Mouse (Mus musculus) forebrain, embryonic 14.5 days (tissue): ENCODE data around the gene Pde4d. TPM values are rescaled to one million over a fixed set of nuclear protein-coding genes. Genes with fewer than 3 reads are reported as not detected.

Experiments
- ATAC-seq: fragments of 200-750 bp; cut with Nextera tagmentation; 2 replicates; pipeline ENCODE4 v1.8.0; 2017; ENCODE audit warnings: mild to moderate bottlenecking, moderate library complexity
- DNase-seq: peaks from one replicate; pipeline ENCODE4 v3.0.0-alpha.2; 2015; ENCODE audit warnings: low spot score
- H3K27ac ChIP-seq: fragments of 300-500 bp; sonication (generic); 2 replicates; pipeline ENCODE4 v1.5.1; 2014; ENCODE audit warnings: low read depth, mild to moderate bottlenecking, control low read depth, low read length, moderate library complexity
- H3K27me3 ChIP-seq: fragments of 300-500 bp; sonication (generic); replicated peaks from 2 replicates; pipeline ENCODE4 v1.6.1; 2014; ENCODE audit warnings: low read length, control low read depth, mixed read lengths; ENCODE audit not compliant: control insufficient read depth, insufficient read depth
- H3K36me3 ChIP-seq: fragments of 300-500 bp; sonication (generic); 2 replicates; pipeline ENCODE4 v1.6.1; 2014; ENCODE audit warnings: low read length, control low read depth; ENCODE audit not compliant: control insufficient read depth, insufficient read depth
- H3K4me1 ChIP-seq: fragments of 300-500 bp; sonication (generic); 2 replicates; pipeline ENCODE4 v1.6.1; 2014; ENCODE audit warnings: antibody characterized with exemption, low read length, control low read depth; ENCODE audit not compliant: control insufficient read depth, insufficient read depth
- H3K4me2 ChIP-seq: fragments of 300-500 bp; sonication (generic); 2 replicates; pipeline ENCODE4 v1.6.1; 2014; ENCODE audit warnings: mild to moderate bottlenecking, control low read depth, low read length
- H3K4me3 ChIP-seq: fragments of 300-500 bp; sonication (generic); 2 replicates; pipeline ENCODE4 v1.5.1; 2014; ENCODE audit warnings: low read depth, low read length, control low read depth
- H3K9ac ChIP-seq: fragments of 300-500 bp; sonication (generic); 2 replicates; pipeline ENCODE4 v1.6.1; 2014; ENCODE audit warnings: mild to moderate bottlenecking, low read length, control low read depth, moderate library complexity
- H3K9me3 ChIP-seq: fragments of 300-500 bp; sonication (generic); replicated peaks from 2 replicates; pipeline ENCODE4 v1.6.1; 2016; ENCODE audit warnings: low read length, control low read depth, mixed read lengths; ENCODE audit not compliant: control insufficient read depth
- WGBS: fragments of 180-500 bp; shearing (Covaris S2); extraction: QIAGEN DNeasy Blood & Tissue Kit; methylation state at CpG from one replicate; pipeline ENCODE4 v1.1.7; 2014; 5-methylcytosine and 5-hydroxymethylcytosine counted together
- polyA plus RNA-seq: library from polyadenylated mRNA; unstranded; fragments of >200 nt; fragmentation: Nextera tagmentation; extraction: Ambion mirVana; gene quantifications from 2 replicates; pipeline ENCODE4 v1.2.1, GENCODE M21; 2014

Pde4d gene
- polyA plus RNA-seq, 1 experiment from 2014 or later: 13.7 TPM

GRCm38 (mm10) chr13:109694293-109694692 lies 1244.5 kb downstream of the Pde4d start:
- Histone ChIP-seq H3K27ac (no peak overlapping the region), H3K4me1 (no peaks in the 10 kb centered on the region), H3K36me3 (no peaks in the 10 kb centered on the region), H3K9me3 (no peaks in the 10 kb centered on the region), H3K9ac (no peak overlapping the region), H3K27me3 (no peaks in the 10 kb centered on the region), H3K4me3 (no peak overlapping the region), H3K4me2 (no peak overlapping the region)
- no peak for DNase-seq
- 70% methylated on average over 2 of the region's 2 CpGs for WGBS
- no peak for ATAC-seq

- ATAC-seq (no peak), DNase-seq (no peak)
- Histone ChIP-seq H3K27ac (no peak overlapping the region), H3K27me3 (no peaks in the 10 kb centered on the region), H3K9ac (no peak overlapping the region), H3K4me1 (no peaks in the 10 kb centered on the region), H3K9me3 (no peaks in the 10 kb centered on the region), H3K4me2 (no peak overlapping the region), H3K4me3 (no peak overlapping the region), H3K36me3 (no peaks in the 10 kb centered on the region)
- WGBS: 89% methylated on average over 6 of the region's 6 CpGs
Observed at GRCm38 (mm10) chr13:109695098-109695497, 1245.3 kb downstream of the Pde4d start.

- H3K27ac ChIP-seq: no peak overlapping the region
Observed at GRCm38 (mm10) chr13:109706141-109706540, 1256.4 kb downstream of the Pde4d start.

GRCm38 (mm10) chr13:109706579-109706978 lies 1256.8 kb downstream of the Pde4d start:
- peak; percentile 40; the same call in 1 of the 2 replicates for ATAC-seq
- no peaks in the 10 kb centered on the region for H3K36me3 ChIP-seq
- WGBS: 40% methylated on average over 5 of the region's 5 CpGs
- no peaks in the 10 kb centered on the region for H3K27me3 ChIP-seq
- H3K4me3 ChIP-seq: no peak overlapping the region
- no peak for DNase-seq
- no peak overlapping the region for H3K4me2 ChIP-seq
- H3K4me1 ChIP-seq: peaks cover 17% of the 10 kb centered on the region
- no peak overlapping the region for H3K9ac ChIP-seq
- no peaks in the 10 kb centered on the region for H3K9me3 ChIP-seq
- H3K27ac ChIP-seq: no peak overlapping the region

More at GRCm38 (mm10) chr13:109706141-109706540, 1256.4 kb downstream of the Pde4d start:
- Histone ChIP-seq H3K9me3 (no peaks in the 10 kb centered on the region), H3K9ac (no peak overlapping the region), H3K4me3 (no peak overlapping the region), H3K36me3 (no peaks in the 10 kb centered on the region), H3K4me2 (no peak overlapping the region), H3K4me1 (peaks cover 17% of the 10 kb centered on the region), H3K27me3 (no peaks in the 10 kb centered on the region)
- ATAC-seq: no peak
- DNase-seq: no peak
- WGBS: 49% methylated on average over 2 of the region's 2 CpGs

GRCm38 (mm10) chr13:109707154-109707553 lies 1257.4 kb downstream of the Pde4d start:
- Histone ChIP-seq H3K9ac (no peak overlapping the region), H3K9me3 (no peaks in the 10 kb centered on the region), H3K27ac (no peak overlapping the region; the same call in 1 of the 2 replicates), H3K4me1 (peaks cover 17% of the 10 kb centered on the region), H3K27me3 (no peaks in the 10 kb centered on the region), H3K4me3 (no peak overlapping the region), H3K36me3 (no peaks in the 10 kb centered on the region), H3K4me2 (no peak overlapping the region)
- WGBS: 70% methylated on average over 4 of the region's 4 CpGs
- DNase-seq (no peak), ATAC-seq (0 out of 2 replicates have a peak, but pooled peaks have one; percentile 20)

- H3K9me3 ChIP-seq: no peaks in the 10 kb centered on the region
- H3K36me3 ChIP-seq: no peaks in the 10 kb centered on the region
- no peak overlapping the region for H3K27ac ChIP-seq
- H3K27me3 ChIP-seq: no peaks in the 10 kb centered on the region
- ATAC-seq (no peak), DNase-seq (no peak)
- H3K4me2 ChIP-seq: no peak overlapping the region
- no peak overlapping the region for H3K9ac ChIP-seq
- H3K4me1 ChIP-seq: peaks cover 17% of the 10 kb centered on the region
- WGBS: 73% methylated on average over 2 of the region's 2 CpGs
- no peak overlapping the region for H3K4me3 ChIP-seq
Observed at GRCm38 (mm10) chr13:109708326-109708725, 1258.6 kb downstream of the Pde4d start.

- no peaks in the 10 kb centered on the region for H3K4me1 ChIP-seq
- ATAC-seq: no peak
- no peak overlapping the region for H3K4me2 ChIP-seq
- no peak for DNase-seq
- H3K27ac ChIP-seq: no peak overlapping the region
- H3K4me3 ChIP-seq: no peak overlapping the region
- no peaks in the 10 kb centered on the region for H3K36me3 ChIP-seq
- H3K9me3 ChIP-seq: no peaks in the 10 kb centered on the region
- no peak overlapping the region for H3K9ac ChIP-seq
- H3K27me3 ChIP-seq: no peaks in the 10 kb centered on the region
- 93% methylated on average over 2 of the region's 2 CpGs for WGBS
Observed at GRCm38 (mm10) chr13:109714581-109714980, 1264.8 kb downstream of the Pde4d start.

GRCm38 (mm10) chr13:109715321-109715720 lies 1265.6 kb downstream of the Pde4d start:
- ATAC-seq (no peak), DNase-seq (no peak)
- Histone ChIP-seq H3K9me3 (no peaks in the 10 kb centered on the region), H3K4me3 (no peak overlapping the region), H3K27me3 (no peaks in the 10 kb centered on the region), H3K9ac (no peak overlapping the region), H3K4me1 (no peaks in the 10 kb centered on the region), H3K36me3 (no peaks in the 10 kb centered on the region), H3K4me2 (no peak overlapping the region), H3K27ac (no peak overlapping the region)
- 69% methylated on average over 1 of the region's 1 CpGs for WGBS

- no peak overlapping the region for H3K4me2 ChIP-seq
- no peaks in the 10 kb centered on the region for H3K4me1 ChIP-seq
- no peak overlapping the region for H3K9ac ChIP-seq
- 83% methylated on average over 2 of the region's 2 CpGs for WGBS
- H3K27me3 ChIP-seq: no peaks in the 10 kb centered on the region
- H3K4me3 ChIP-seq: no peak overlapping the region
- no peaks in the 10 kb centered on the region for H3K36me3 ChIP-seq
- no peak for ATAC-seq
- H3K9me3 ChIP-seq: no peaks in the 10 kb centered on the region
- DNase-seq: no peak
- H3K27ac ChIP-seq: no peak overlapping the region
Observed at GRCm38 (mm10) chr13:109720127-109720713, 1270.5 kb downstream of the Pde4d start.
